16 mouse cellular contexts compared by ENCODE assay signal in genomic region chr8:88494076-88494475, GRCm38 (mm10).
"Had no signal": no experiment of that assay in that cellular context is flagged by ENCODE, and none has a peak within 500 bp of the region (broad histone marks: within the 10 kb centered on the region; RNA-seq: fewer than 3 reads in every experiment).

No protein-coding gene starts in this region.

- H3K4me2 ChIP-seq: neural tube, embryonic 13.5 days; neural tube, embryonic 15.5 days; stomach, embryonic 15.5 days had no signal

- H3K9me3 ChIP-seq: neural tube, embryonic 13.5 days; neural tube, embryonic 15.5 days; stomach, embryonic 15.5 days had no signal

- DNase-seq: retina, postnatal 1 day; right cerebral cortex, adult 18-20 months; right cerebral cortex, postnatal 14 days; right cerebral cortex, postnatal 25 days; right cerebral cortex, postnatal 4 days; spleen, adult 18-20 months; thymus, adult 18-20 months; thymus, adult 2 months; thymus, postnatal 14 days; thymus, postnatal 25 days; thymus, postnatal 36 days; thymus, postnatal 4 days had no signal

- H3K36me3 ChIP-seq: neural tube, embryonic 13.5 days; neural tube, embryonic 15.5 days; stomach, embryonic 15.5 days had no signal

- H3K9ac ChIP-seq: neural tube, embryonic 13.5 days; neural tube, embryonic 15.5 days; stomach, embryonic 15.5 days had no signal

- H3K27me3 ChIP-seq: neural tube, embryonic 13.5 days; neural tube, embryonic 15.5 days; stomach, embryonic 15.5 days had no signal

- H3K4me1 ChIP-seq: stomach, embryonic 15.5 days had no signal

- H3K27ac ChIP-seq: neural tube, embryonic 13.5 days; neural tube, embryonic 15.5 days; stomach, embryonic 15.5 days; stomach, postnatal 0 days had no signal

- H3K4me3 ChIP-seq: neural tube, embryonic 13.5 days; neural tube, embryonic 15.5 days; stomach, embryonic 15.5 days had no signal
